Mouse (Mus musculus) ES-E14 (cell line): ENCODE data around the gene Selenoo. TPM values are rescaled to one million over a fixed set of nuclear protein-coding genes. Genes with fewer than 3 reads are reported as not detected.

ENCODE experiments used
- DNase-seq: peaks from one replicate; pipeline ENCODE4 v3.0.0-alpha.2; 2013; ENCODE audit warnings: low read depth, low spot score
- H3K27ac ChIP-seq: 2 replicates; pipeline ENCODE4 v1.5.1; 2012; ENCODE audit warnings: low read depth, mild to moderate bottlenecking, low read length, moderate library complexity, mixed read lengths; ENCODE audit not compliant: poor library complexity, insufficient read depth, severe bottlenecking
- H3K36me3 ChIP-seq: 2 replicates; pipeline ENCODE4 v1.6.1; 2012; ENCODE audit warnings: mild to moderate bottlenecking, low read length, moderate library complexity, mixed read lengths; ENCODE audit not compliant: control insufficient read depth, poor library complexity, insufficient read depth, severe bottlenecking
- H3K4me1 ChIP-seq, 2 experiments: fragments of 150-350 bp in 1 of 2; sonication (generic) in 1 of 2; 2 replicates each; pipeline ENCODE4 v1.6.1; 2012; ENCODE audit warnings: low read length in 2 of 2, mild to moderate bottlenecking in 1 of 2, mixed read lengths in 1 of 2; ENCODE audit not compliant: control insufficient read depth in 2 of 2, insufficient read depth in 2 of 2, poor library complexity in 1 of 2
- H3K4me3 ChIP-seq, 2 experiments: fragments of 150-350 bp in 1 of 2; sonication (generic) in 1 of 2; 2 replicates each; pipeline ENCODE4 v1.5.1; 2012; ENCODE audit warnings: low read length in 2 of 2, low read depth in 1 of 2, mild to moderate bottlenecking in 1 of 2, mixed read lengths in 1 of 2; ENCODE audit not compliant: insufficient read depth in 1 of 2, poor library complexity in 1 of 2, severe bottlenecking in 1 of 2
- H3K9ac ChIP-seq: 2 replicates; pipeline ENCODE4 v1.6.1; 2012; ENCODE audit warnings: low read depth, mild to moderate bottlenecking, low read length, mixed read lengths; ENCODE audit not compliant: poor library complexity, insufficient read depth, severe bottlenecking
- H3K9me3 ChIP-seq: fragments of 150-350 bp; sonication (generic); 2 replicates; pipeline ENCODE4 v1.6.1; 2012; ENCODE audit warnings: low read depth, mild to moderate bottlenecking, low read length; ENCODE audit not compliant: control insufficient read depth, insufficient read depth
- CHD2 ChIP-seq: IDR thresholded peaks from 2 replicates; pipeline ENCODE4 v1.6.1; 2014; ENCODE audit warnings: mild to moderate bottlenecking, low read depth, low read length, inconsistent platforms
- HCFC1 ChIP-seq: IDR thresholded peaks from 2 replicates; pipeline ENCODE4 v1.6.1; 2012; ENCODE audit warnings: low read length, inconsistent platforms, borderline replicate concordance; ENCODE audit not compliant: insufficient read depth
- MAFK ChIP-seq: IDR thresholded peaks from 2 replicates; pipeline ENCODE4 v1.6.1; 2014; ENCODE audit warnings: mild to moderate bottlenecking, low read depth, low read length, inconsistent platforms; ENCODE audit not compliant: insufficient read depth
- ZC3H11A ChIP-seq: IDR thresholded peaks from 2 replicates; pipeline ENCODE4 v1.6.1; 2012; ENCODE audit warnings: low read depth, mild to moderate bottlenecking, inconsistent platforms, low read length, borderline replicate concordance
- ZNF384 ChIP-seq: IDR thresholded peaks from 2 replicates; pipeline ENCODE4 v1.6.1; 2012; ENCODE audit warnings: low read depth, low read length, inconsistent platforms
- in situ Hi-C, 2 experiments: fragments of 600-800 bp; cut with MboI; formaldehyde crosslinking; loops; one replicate each; pipeline ENCODE4 v1.15.1; 2025; ENCODE audit warnings: low sequenced_read_pairs in 2 of 2, inconsistent platforms in 1 of 2; ENCODE audit not compliant: unreplicated experiment in 2 of 2
- total RNA-seq: library from RNA; depleted of rRNA; stranded (reverse); fragments of 300-350 nt; gene quantifications from 2 replicates; pipeline ENCODE4 v1.2.3, GENCODE M21; 2012

The Selenoo gene
- total RNA-seq, 1 experiment: 7.5 TPM

DNA sequence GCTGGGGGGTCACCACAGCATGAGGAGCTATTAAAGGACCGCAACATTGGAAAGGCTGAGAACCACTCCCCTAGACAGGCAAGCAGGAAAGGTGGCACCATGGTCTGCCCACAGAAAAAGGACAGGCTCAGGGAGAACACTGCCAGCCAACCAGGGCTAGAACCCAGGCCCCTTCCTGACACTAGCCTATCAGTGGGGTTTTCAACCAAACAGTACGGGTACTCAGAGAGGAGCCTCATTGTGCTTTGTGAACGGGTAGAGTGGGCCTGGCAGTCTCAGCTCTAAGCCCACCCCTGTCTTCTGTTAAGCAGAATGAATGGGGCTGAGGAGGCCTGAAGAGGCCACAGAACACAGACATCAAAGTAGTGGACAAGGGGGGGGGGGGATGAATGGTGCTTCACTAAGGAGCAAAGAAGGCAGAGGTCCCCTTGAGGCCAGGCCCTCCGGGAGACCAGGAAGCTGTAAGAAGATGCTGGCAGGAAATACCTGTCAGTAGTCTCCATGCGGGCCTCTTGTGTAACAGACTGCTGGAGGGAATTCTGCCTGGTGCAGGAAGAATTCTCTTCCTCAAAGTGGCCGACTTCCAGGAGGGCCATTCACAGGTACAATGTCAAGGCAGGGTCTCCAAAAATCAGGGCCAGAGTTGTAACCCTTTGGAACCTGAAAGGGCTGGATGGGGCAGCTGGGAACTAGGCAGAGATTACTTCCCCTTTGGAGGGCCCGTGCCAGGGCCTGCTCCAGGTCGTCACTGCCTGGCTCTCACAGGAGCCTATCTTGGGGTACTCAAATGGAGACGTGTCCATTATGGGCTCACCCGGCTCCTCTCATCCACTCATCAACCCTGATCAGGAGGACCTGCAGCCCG is 14.0 kb upstream of the Selenoo start, which contains the start of gene Trabd:
Trabd (plus strand) TSS at position 512 of the 865 bp plus-strand sequence.
- Histone ChIP-seq H3K9me3 (no peaks in the 10 kb centered on the region), H3K4me3 (peak within 1 kb of the TSS; percentile 59 to 78), H3K27ac (no peak within 1 kb of the TSS), H3K36me3 (no peaks in the 10 kb centered on the region), H3K9ac (peak within 1 kb of the TSS; percentile 62; the same call in 1 of the 2 replicates), H3K4me1 (peaks cover 0 to 14% of the 10 kb centered on the region in 2 experiments; a peak in 2 of 4 replicates)
- no peak for DNase-seq
- in situ Hi-C loops: no loop called here
- TF ChIP-seq ZNF384 (no peak), HCFC1 (no peak), CHD2 (no peak), MAFK (no peak)

DNA sequence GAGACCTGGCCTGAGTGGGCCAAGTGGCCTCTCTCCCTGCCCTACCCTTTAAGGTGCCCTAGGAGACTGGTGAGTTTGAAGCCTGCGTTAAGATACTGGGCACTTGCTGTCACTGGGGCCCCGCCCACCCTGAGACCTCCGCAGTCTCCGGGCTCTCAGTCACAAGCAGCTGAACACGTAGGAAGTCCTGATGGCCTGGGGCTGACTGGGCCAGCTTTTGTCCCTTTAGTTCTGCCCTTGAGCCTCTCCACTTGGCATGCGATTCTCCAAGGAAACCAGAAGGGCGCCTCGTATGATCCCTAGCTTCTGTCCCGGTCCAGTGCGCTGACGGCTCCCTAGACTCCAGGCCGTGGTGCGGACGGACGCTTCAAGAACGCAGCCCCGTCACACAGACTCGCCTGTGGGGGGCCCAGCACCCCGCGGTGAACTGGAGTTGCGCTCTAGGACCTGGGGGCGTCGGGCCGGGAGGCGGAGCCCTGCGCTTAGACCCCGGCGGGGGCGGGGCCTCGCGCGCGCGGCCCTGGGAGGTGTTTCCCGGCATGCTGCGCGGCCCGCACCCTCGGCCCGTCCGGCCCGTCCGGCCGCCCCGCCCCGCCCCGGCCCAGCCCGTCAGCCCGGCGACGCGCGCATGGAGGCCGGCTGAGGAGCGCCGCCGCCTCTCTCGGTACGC is 13.3 kb upstream of the Selenoo start:
- Histone ChIP-seq H3K4me1 (peaks cover 0 to 10% of the 10 kb centered on the region in 2 experiments; a peak in 2 of 4 replicates), H3K9me3 (no peaks in the 10 kb centered on the region), H3K4me3 (peak overlapping the region; percentile 59 to 78), H3K36me3 (no peaks in the 10 kb centered on the region), H3K27ac (no peak overlapping the region), H3K9ac (peak overlapping the region; percentile 62; the same call in 1 of the 2 replicates)
- DNase-seq: peak; percentile 48
- TF ChIP-seq ZC3H11A (no peak), HCFC1 (0 out of 2 replicates have a peak, but pooled peaks have one; percentile 24), MAFK (no peak), ZNF384 (no peak)
- in situ Hi-C loops: no loop called here

GRCm38 (mm10) chr15:89076156-89076731 is 12.6 kb upstream of the Selenoo start:
- Histone ChIP-seq H3K4me3 (peak overlapping the region; percentile 74 to 78), H3K27ac (no peak overlapping the region), H3K9me3 (no peaks in the 10 kb centered on the region), H3K9ac (peak overlapping the region; percentile 87), H3K36me3 (no peaks in the 10 kb centered on the region), H3K4me1 (peaks cover 0 to 7% of the 10 kb centered on the region in 2 experiments; a peak in 2 of 4 replicates)
- TF ChIP-seq MAFK (no peak), ZNF384 (no peak), CHD2 (no peak), ZC3H11A (no peak), HCFC1 (no peak)
- in situ Hi-C loops: no loop called here
- no peak for DNase-seq

- H3K4me3 ChIP-seq: no peak overlapping the region
- H3K9ac ChIP-seq: no peak overlapping the region
- TF ChIP-seq ZC3H11A (no peak), CHD2 (no peak), MAFK (no peak), HCFC1 (no peak), ZNF384 (no peak)
- DNase-seq: no peak
- H3K36me3 ChIP-seq: peaks cover 10% of the 10 kb centered on the region; the same call in 1 of the 2 replicates
- no peak overlapping the region for H3K27ac ChIP-seq
- H3K9me3 ChIP-seq: no peaks in the 10 kb centered on the region
- H3K4me1 ChIP-seq: peaks cover 0 to 7% of the 10 kb centered on the region in 2 experiments; a peak in 2 of 4 replicates
- in situ Hi-C loops: no loop called here
Measured at GRCm38 (mm10) chr15:89078208-89078836, 10.6 kb upstream of the Selenoo start.
